Mouse (Mus musculus) ES-E14 (cell line): ENCODE results near the gene Itgb6.

Experiments used
- CHD2 ChIP-seq: IDR thresholded peaks from 2 replicates; pipeline ENCODE4 v1.6.1; 2014; ENCODE audit warnings: mild to moderate bottlenecking, low read depth, low read length, inconsistent platforms
- HCFC1 ChIP-seq: IDR thresholded peaks from 2 replicates; pipeline ENCODE4 v1.6.1; 2012; ENCODE audit warnings: low read length, inconsistent platforms, borderline replicate concordance; ENCODE audit not compliant: insufficient read depth
- MAFK ChIP-seq: IDR thresholded peaks from 2 replicates; pipeline ENCODE4 v1.6.1; 2014; ENCODE audit warnings: mild to moderate bottlenecking, low read depth, low read length, inconsistent platforms; ENCODE audit not compliant: insufficient read depth
- ZC3H11A ChIP-seq: IDR thresholded peaks from 2 replicates; pipeline ENCODE4 v1.6.1; 2012; ENCODE audit warnings: low read depth, mild to moderate bottlenecking, inconsistent platforms, low read length, borderline replicate concordance
- ZNF384 ChIP-seq: IDR thresholded peaks from 2 replicates; pipeline ENCODE4 v1.6.1; 2012; ENCODE audit warnings: low read depth, low read length, inconsistent platforms

DNA sequence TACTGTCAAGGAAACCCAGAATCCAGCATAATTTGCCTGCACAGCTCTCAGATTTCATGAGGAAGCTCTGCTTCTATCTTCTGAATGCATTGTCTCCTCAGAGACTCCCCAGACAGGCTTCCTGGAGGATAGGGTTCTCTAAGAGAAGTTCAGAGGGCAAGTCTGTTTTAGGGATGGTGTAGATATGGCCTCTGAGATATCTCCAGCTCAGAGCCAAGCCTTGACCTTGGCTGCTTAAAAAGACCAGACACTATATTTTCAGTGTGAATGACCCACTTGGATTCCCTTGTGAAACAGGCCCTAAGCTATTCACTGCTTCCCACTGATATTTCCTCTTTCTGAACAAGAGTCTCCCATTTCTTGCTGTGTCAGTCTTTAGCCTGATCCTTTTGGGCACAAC is 36.5 kb downstream of the Itgb6 start:
- TF ChIP-seq HCFC1: no peak
- no peak for TF ChIP-seq ZNF384
- no peak for TF ChIP-seq CHD2
- TF ChIP-seq MAFK: no peak
- no peak for TF ChIP-seq ZC3H11A
